Mouse (Mus musculus): Measurements from ENCODE around the gene Sycp3. TPM values are rescaled to one million over a fixed set of nuclear protein-coding genes. Genes with fewer than 3 reads are reported as not detected.
"Not testable (repeated sequence)": the region's sequence is repeated elsewhere in the genome, so short reads cannot be mapped to it uniquely, and the experiment has no call there.

Sycp3 gene
- polyA plus RNA-seq, 2 experiments, result 0.02 to 0.18 TPM

GRCm38 (mm10) chr10:88511355-88511754 lies 52.0 kb downstream of the Sycp3 start:
- TF ChIP-seq EP300 (IDR thresholded peaks at IDR 0.05; ENCODE audit: low read depth), result no peak
- ATAC-seq (ENCODE audit: insufficient read depth) (no peak), DNase-seq (ENCODE audit: low read depth in 3 of 3, low spot score in 3 of 3) (no peak)
- H3K9me3 ChIP-seq (ENCODE audit: control insufficient read depth, low read length), result no peaks in the 10 kb centered on the region
- H3K4me1 ChIP-seq (replicated peaks; ENCODE audit: control insufficient read depth in 2 of 2, insufficient read depth in 2 of 2, low read length in 1 of 2), result no peaks in the 10 kb centered on the region
- no peaks in the 10 kb centered on the region for H3K36me3 ChIP-seq (replicated peaks; ENCODE audit: control insufficient read depth, insufficient read depth, low read depth)
- H3K9ac ChIP-seq (replicated peaks), result no peak overlapping the region
- H3K27me3 ChIP-seq (ENCODE audit: control insufficient read depth, insufficient read depth, low read length), result no peaks in the 10 kb centered on the region
- 65% methylated on average over 9 of the region's 9 CpGs for WGBS (ENCODE audit: insufficient replicate concordance)
- H3K27ac ChIP-seq, result no peak overlapping the region
- H3K4me3 ChIP-seq (ENCODE audit: insufficient read depth in 1 of 2, low read depth in 2 of 2, low read length in 2 of 2), result no peak overlapping the region
- H3K4me2 ChIP-seq (ENCODE audit: low read depth), result no peak overlapping the region

- H3K27me3 ChIP-seq (ENCODE audit: control insufficient read depth, insufficient read depth, low read length), result no peaks in the 10 kb centered on the region
- ATAC-seq (ENCODE audit: insufficient read depth) (no peak), DNase-seq (ENCODE audit: low read depth in 3 of 3, low spot score in 3 of 3) (no peak)
- 40% methylated on average over 8 of the region's 8 CpGs for WGBS (ENCODE audit: insufficient replicate concordance)
- TF ChIP-seq CTCF (IDR thresholded peaks at IDR 0.05; ENCODE audit: low read depth), result no peak; the same call in 1 of the 2 replicates
- no peak for TF ChIP-seq EP300 (IDR thresholded peaks at IDR 0.05; ENCODE audit: low read depth)
- no peaks in the 10 kb centered on the region for H3K4me1 ChIP-seq (replicated peaks; ENCODE audit: control insufficient read depth in 2 of 2, insufficient read depth in 2 of 2, low read length in 1 of 2)
- H3K4me3 ChIP-seq (ENCODE audit: insufficient read depth in 1 of 2, low read depth in 2 of 2, low read length in 2 of 2), result no peak overlapping the region
- no peak overlapping the region for H3K9ac ChIP-seq (replicated peaks)
- H3K27ac ChIP-seq, result no peak overlapping the region
- no peaks in the 10 kb centered on the region for H3K36me3 ChIP-seq (replicated peaks; ENCODE audit: control insufficient read depth, insufficient read depth, low read depth)
- no peak overlapping the region for H3K4me2 ChIP-seq (ENCODE audit: low read depth)
- H3K9me3 ChIP-seq (ENCODE audit: control insufficient read depth, low read length), result no peaks in the 10 kb centered on the region
Measured at GRCm38 (mm10) chr10:88513574-88514135, 54.3 kb downstream of the Sycp3 start.

- H3K9ac ChIP-seq (replicated peaks), result no peak overlapping the region
- H3K9me3 ChIP-seq (ENCODE audit: control insufficient read depth, low read length), result no peaks in the 10 kb centered on the region
- TF ChIP-seq CTCF (IDR thresholded peaks at IDR 0.05; ENCODE audit: low read depth) (peak; percentile 56), EP300 (IDR thresholded peaks at IDR 0.05; ENCODE audit: low read depth) (no peak)
- no peaks in the 10 kb centered on the region for H3K27me3 ChIP-seq (ENCODE audit: control insufficient read depth, insufficient read depth, low read length)
- H3K36me3 ChIP-seq (replicated peaks; ENCODE audit: control insufficient read depth, insufficient read depth, low read depth), result no peaks in the 10 kb centered on the region
- no peak for DNase-seq (ENCODE audit: low read depth in 3 of 3, low spot score in 3 of 3)
- no peak overlapping the region for H3K4me2 ChIP-seq (ENCODE audit: low read depth)
- 35% methylated on average over 2 of the region's 2 CpGs for WGBS (ENCODE audit: insufficient replicate concordance)
- H3K4me3 ChIP-seq (ENCODE audit: insufficient read depth in 1 of 2, low read depth in 2 of 2, low read length in 2 of 2), result no peak overlapping the region
- no peaks in the 10 kb centered on the region for H3K4me1 ChIP-seq (replicated peaks; ENCODE audit: control insufficient read depth in 2 of 2, insufficient read depth in 2 of 2, low read length in 1 of 2)
- ATAC-seq (ENCODE audit: insufficient read depth), result peak; percentile 70
- H3K27ac ChIP-seq, result no peak overlapping the region
Measured at GRCm38 (mm10) chr10:88514495-88514894, 55.1 kb downstream of the Sycp3 start.

DNA sequence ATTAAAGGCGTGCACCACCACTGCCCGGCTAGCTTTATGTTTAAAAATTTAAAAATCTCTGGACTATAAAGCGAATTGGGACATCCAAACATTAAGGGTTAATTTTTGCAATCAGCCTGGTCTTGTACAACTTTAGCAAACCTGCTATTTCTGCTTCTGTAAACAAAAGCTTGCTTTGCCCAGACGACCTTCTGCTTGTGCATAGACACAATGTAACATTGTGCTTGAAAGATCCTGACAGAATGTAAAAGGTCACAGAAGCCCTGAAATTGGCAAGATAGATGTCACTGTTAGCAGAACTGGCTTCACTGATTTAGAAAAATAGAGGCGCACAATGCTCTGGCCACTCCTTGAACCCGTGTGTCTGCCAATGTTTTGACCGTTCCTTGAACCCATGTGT lies 55.7 kb downstream of the Sycp3 start:
- WGBS (ENCODE audit: insufficient replicate concordance), result 63% methylated on average over 7 of the region's 7 CpGs
- not testable (repeated sequence) for H3K4me1 ChIP-seq (replicated peaks; ENCODE audit: control insufficient read depth in 2 of 2, insufficient read depth in 2 of 2, low read length in 1 of 2); ATAC-seq (ENCODE audit: insufficient read depth); H3K27ac ChIP-seq; H3K36me3 ChIP-seq (replicated peaks; ENCODE audit: control insufficient read depth, insufficient read depth, low read depth); DNase-seq (ENCODE audit: low read depth in 3 of 3, low spot score in 3 of 3); H3K9me3 ChIP-seq (ENCODE audit: control insufficient read depth, low read length); H3K9ac ChIP-seq (replicated peaks); H3K27me3 ChIP-seq (ENCODE audit: control insufficient read depth, insufficient read depth, low read length); H3K4me2 ChIP-seq (ENCODE audit: low read depth); H3K4me3 ChIP-seq (ENCODE audit: insufficient read depth in 1 of 2, low read depth in 2 of 2, low read length in 2 of 2)

DNA sequence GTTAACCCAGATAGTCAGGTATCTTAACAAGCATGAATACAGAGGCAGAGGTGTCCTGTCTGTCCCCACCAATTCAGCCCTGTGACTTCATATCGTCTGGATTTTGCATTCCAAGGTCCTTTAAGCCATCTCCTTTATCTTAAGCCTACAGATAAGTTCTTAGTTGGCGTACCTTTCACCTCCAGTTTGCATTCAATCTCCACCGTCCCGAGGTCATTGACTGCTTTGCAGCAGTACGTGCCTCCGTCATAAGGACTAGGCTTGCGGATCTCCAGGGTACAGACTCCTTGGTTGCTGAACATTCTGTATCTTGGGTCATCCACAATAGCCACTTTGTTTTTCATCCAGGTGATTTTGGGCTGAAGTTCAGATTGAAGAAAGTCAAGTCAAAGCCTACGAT lies 63.4 kb downstream of the Sycp3 start:
- DNase-seq (ENCODE audit: low read depth in 3 of 3, low spot score in 3 of 3), result no peak
- Histone ChIP-seq H3K9me3 (ENCODE audit: control insufficient read depth, low read length) (no peaks in the 10 kb centered on the region), H3K4me2 (ENCODE audit: low read depth) (no peak overlapping the region), H3K27ac (no peak overlapping the region), H3K36me3 (replicated peaks; ENCODE audit: control insufficient read depth, insufficient read depth, low read depth) (no peaks in the 10 kb centered on the region), H3K9ac (replicated peaks) (no peak overlapping the region), H3K27me3 (ENCODE audit: control insufficient read depth, insufficient read depth, low read length) (no peaks in the 10 kb centered on the region), H3K4me3 (ENCODE audit: insufficient read depth in 1 of 2, low read depth in 2 of 2, low read length in 2 of 2) (no peak overlapping the region), H3K4me1 (replicated peaks; ENCODE audit: control insufficient read depth in 2 of 2, insufficient read depth in 2 of 2, low read length in 1 of 2) (no peaks in the 10 kb centered on the region; a peak in 1 of 4 replicates)
- 62% methylated on average over 8 of the region's 8 CpGs for WGBS (ENCODE audit: insufficient replicate concordance)
- TF ChIP-seq CTCF (IDR thresholded peaks at IDR 0.05; ENCODE audit: low read depth) (no peak), EP300 (IDR thresholded peaks at IDR 0.05; ENCODE audit: low read depth) (no peak)
- ATAC-seq (ENCODE audit: insufficient read depth), result no peak

Other genes starting within 250 kb of the Sycp3 start
- gene Dram1, start 80.5 kb upstream of the Sycp3 start, polyA plus RNA-seq (2012; rRNA removed), result 0.73 and 1.2 TPM in 2 replicates
- 1.3 and 1.5 TPM in 2 replicates for gene Dram1, start 80.5 kb upstream of the Sycp3 start, polyA plus RNA-seq (2014; fragmentation: Nextera tagmentation; extraction: Ambion mirVana)
- gene Gnptab, start 80.4 kb upstream of the Sycp3 start, polyA plus RNA-seq (2012; rRNA removed), result 3.7 and 4.9 TPM in 2 replicates
- gene Gnptab, start 80.4 kb upstream of the Sycp3 start, polyA plus RNA-seq (2014; fragmentation: Nextera tagmentation; extraction: Ambion mirVana), result 2.3 and 2.9 TPM in 2 replicates
- 0.74 and 1.0 TPM in 2 replicates for gene Chpt1, start 44.5 kb downstream of the Sycp3 start, polyA plus RNA-seq (2012; rRNA removed)
- gene Chpt1, start 44.5 kb downstream of the Sycp3 start, polyA plus RNA-seq (2014; fragmentation: Nextera tagmentation; extraction: Ambion mirVana), result 3.4 and 3.9 TPM in 2 replicates
- gene Mybpc1, start 145.6 kb downstream of the Sycp3 start, polyA plus RNA-seq (2012; rRNA removed), result 0.10 and 0.21 TPM in 2 replicates
- gene Mybpc1, start 145.6 kb downstream of the Sycp3 start, polyA plus RNA-seq (2014; fragmentation: Nextera tagmentation; extraction: Ambion mirVana), result not detected in 2 replicates
- 2.4 and 3.9 TPM in 2 replicates for gene Spic, start 225.4 kb downstream of the Sycp3 start, polyA plus RNA-seq (2012; rRNA removed)
- gene Spic, start 225.4 kb downstream of the Sycp3 start, polyA plus RNA-seq (2014; fragmentation: Nextera tagmentation; extraction: Ambion mirVana), result 8.4 and 8.9 TPM in 2 replicates